Mouse (Mus musculus) Patski (cell line): Measurements from ENCODE around the gene Ntn4. TPM values are rescaled to one million over a fixed set of nuclear protein-coding genes. Genes with fewer than 3 reads are reported as not detected.

Experiments used
- ATAC-seq: fragments of 100-300 bp; one replicate; pipeline ENCODE4 v1.8.0; 2021
- CTCF ChIA-PET: fragments of 350-600 bp; sonication (Branson Sonifier 250); formaldehyde crosslinking; loops from one replicate; lab custom pipeline; 2022; ENCODE audit warnings: inconsistent platforms; lab: Charles Lee
- POLR2A ChIA-PET: fragments of 350-600 bp; sonication (Branson Sonifier 250); formaldehyde crosslinking; loops from one replicate; lab custom pipeline; 2022; ENCODE audit warnings: antibody characterized with exemption, inconsistent platforms; lab: Charles Lee
- DNase-seq: peaks from one replicate; pipeline ENCODE4 v3.0.0-alpha.2; 2011; ENCODE audit warnings: low read depth, low spot score
- H3K27me3 ChIP-seq: fragments of 371-371 bp; one replicate; pipeline ENCODE4 v1.5.1; 2021
- CTCF ChIP-seq: fragments of 100-300 bp; IDR thresholded peaks from one replicate; pipeline ENCODE4 v1.5.1; 2021
- in situ Hi-C: fragments of 300-500 bp; cut with MboI; formaldehyde crosslinking; loops from 3 replicates; pipeline ENCODE4 v1.11.1; 2018; ENCODE audit warnings: low pct_unique_long_range_greater_than_20kb, mixed read lengths
- polyA plus RNA-seq: library from polyadenylated mRNA; unstranded; gene quantifications from one replicate; pipeline ENCODE4 v1.2.3, GENCODE M21; 2021

Ntn4 gene
- polyA plus RNA-seq, 1 experiment from 2014 or later = 159 TPM

DNA sequence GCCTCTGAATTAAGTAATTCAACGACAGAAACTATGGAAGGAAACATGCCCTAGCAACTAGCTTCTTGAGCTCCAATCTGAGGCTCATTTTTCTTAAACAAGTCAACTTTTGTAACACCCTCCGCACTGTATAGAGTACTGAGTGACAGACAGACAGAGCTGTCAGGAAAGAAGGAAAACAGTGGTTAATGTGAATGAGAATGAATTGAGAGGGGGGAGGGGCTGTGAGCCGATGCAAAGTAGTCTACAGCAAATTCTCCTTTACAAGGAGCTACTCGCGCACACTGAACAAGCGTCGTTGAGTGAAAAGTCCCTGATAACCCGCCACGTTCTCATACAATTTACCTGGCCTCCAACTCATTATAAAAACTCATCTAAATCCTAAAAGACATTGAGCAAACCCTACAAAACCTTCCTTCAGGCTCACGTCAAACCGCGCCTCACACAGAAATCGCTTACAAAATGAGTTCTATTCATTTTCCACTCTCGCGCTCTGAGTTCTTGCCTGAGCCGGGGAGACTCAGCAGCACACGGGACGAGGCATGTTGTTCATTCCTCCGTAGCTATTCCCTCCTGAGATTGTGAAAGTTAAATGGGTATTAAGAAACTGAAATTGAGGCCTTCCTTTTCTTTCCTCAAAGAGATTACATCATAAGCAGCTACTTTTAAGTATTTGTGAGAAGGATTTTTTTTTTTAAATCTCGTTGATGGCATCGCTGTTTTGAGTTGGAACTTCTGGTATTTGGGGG lies 54.7 kb downstream of the Ntn4 start:
- ChIA-PET POLR2A (interaction anchor here (0.6 kb wide), 1 partner anchor 1319 kb away, joined by 4 read pairs; no protein-coding TSS in a partner anchor), CTCF (interaction anchor here (1.1 kb wide), 1 partner anchor 82 kb away, joined by 3 read pairs; no protein-coding TSS in a partner anchor)
- in situ Hi-C loops = no loop called here
- no peak for TF ChIP-seq CTCF
- DNase-seq (no peak), ATAC-seq (no peak)
- H3K27me3 ChIP-seq = no peaks in the 10 kb centered on the region

DNA sequence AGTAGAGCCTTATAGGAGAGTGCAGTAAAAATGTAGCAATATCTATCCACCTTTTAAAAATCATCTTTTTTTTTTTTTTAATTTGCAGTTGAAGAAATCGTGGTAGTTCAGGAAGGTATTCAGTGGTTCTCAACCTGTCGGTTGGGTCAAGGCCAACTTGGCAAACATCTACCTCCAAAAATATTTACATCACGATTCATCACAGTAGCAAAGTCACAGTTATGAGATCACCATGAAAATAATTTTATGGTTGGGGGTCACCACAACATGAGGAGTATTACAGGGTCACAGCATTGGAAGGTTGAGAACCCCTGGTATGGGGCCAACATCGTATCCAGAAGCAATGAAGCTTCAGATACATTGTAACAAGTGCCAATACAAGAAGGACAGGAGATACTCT lies 55.5 kb downstream of the Ntn4 start:
- POLR2A ChIA-PET = no interaction called here
- H3K27me3 ChIP-seq = no peaks in the 10 kb centered on the region
- CTCF ChIA-PET = no interaction called here
- ATAC-seq = no peak
- DNase-seq = no peak
- TF ChIP-seq CTCF = no peak
- in situ Hi-C loops = no loop called here

DNA sequence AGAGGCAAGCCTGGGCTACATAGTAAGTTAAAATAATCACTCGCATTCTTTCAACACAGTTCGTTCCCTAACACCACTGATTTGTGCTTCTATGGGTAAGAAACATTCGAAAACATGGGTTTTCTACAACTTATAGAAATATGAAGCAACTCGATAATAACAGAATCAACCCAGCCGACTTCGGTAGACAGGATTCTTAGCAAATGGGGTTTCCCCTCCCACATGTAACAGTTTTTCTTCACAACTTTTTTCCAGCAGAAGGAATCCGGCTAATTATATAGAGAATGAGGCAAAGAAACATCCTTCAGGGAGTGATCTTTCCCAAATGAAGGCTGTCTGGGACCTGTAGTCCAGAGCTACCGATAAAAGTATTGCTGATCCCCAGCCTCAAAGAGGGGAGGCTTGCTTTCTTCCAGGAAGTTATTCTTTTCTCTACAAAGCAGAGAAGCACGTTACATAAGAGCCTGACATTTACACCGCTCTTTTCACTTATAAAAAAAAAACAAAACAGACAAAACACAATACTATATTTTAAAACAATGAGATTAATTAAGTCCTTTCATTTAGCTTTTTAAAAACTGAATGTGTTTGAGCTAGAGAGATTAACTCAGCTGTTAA lies 57.5 kb downstream of the Ntn4 start:
- CTCF ChIA-PET = no interaction called here
- in situ Hi-C loops = no loop called here
- POLR2A ChIA-PET = no interaction called here
- no peak for ATAC-seq
- no peaks in the 10 kb centered on the region for H3K27me3 ChIP-seq
- TF ChIP-seq CTCF = no peak
- DNase-seq = no peak

DNA sequence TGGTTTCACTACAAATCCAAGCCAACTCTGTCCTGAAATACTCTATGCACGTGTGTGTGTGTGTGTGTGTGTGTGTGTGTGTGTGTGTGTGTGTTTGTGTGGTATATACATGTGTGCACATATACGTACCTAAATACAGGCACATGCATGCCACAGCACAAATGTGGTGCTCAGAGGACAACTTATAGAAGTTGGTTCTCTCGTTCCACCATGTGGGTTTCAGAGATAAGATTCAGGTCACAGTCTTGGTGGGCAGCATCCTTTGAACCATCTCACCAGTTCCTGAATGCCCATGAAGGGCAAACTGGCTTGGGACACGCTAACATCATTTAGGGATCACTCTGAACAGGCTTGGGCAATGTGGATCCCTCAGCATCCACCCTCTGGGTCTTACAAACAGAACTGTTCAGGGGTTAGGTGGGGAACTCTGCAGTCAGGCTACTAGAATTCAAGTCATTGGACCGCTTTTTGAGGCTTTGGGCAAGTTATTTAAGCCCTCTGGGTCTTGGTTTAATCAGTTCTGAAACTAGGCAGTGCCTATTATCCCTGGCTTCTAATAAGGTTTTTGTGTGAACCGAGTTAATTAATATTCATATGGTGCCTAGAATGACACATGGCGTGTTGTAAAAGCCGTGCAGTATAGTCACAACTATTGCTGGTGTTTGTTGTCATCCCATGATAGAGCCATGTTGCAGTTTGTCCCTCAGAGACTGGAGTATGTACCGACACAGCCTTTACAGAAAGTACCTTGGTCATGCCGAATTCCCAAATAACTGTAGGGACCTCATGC lies 59.4 kb downstream of the Ntn4 start:
- no peak for DNase-seq
- H3K27me3 ChIP-seq = no peaks in the 10 kb centered on the region
- POLR2A ChIA-PET = no interaction called here
- ATAC-seq = no peak
- CTCF ChIA-PET = interaction anchor here (1.6 kb wide), 1 partner anchor 8 kb away, joined by 7 read pairs; no protein-coding TSS in a partner anchor
- in situ Hi-C loops = no loop called here
- no peak for TF ChIP-seq CTCF

DNA sequence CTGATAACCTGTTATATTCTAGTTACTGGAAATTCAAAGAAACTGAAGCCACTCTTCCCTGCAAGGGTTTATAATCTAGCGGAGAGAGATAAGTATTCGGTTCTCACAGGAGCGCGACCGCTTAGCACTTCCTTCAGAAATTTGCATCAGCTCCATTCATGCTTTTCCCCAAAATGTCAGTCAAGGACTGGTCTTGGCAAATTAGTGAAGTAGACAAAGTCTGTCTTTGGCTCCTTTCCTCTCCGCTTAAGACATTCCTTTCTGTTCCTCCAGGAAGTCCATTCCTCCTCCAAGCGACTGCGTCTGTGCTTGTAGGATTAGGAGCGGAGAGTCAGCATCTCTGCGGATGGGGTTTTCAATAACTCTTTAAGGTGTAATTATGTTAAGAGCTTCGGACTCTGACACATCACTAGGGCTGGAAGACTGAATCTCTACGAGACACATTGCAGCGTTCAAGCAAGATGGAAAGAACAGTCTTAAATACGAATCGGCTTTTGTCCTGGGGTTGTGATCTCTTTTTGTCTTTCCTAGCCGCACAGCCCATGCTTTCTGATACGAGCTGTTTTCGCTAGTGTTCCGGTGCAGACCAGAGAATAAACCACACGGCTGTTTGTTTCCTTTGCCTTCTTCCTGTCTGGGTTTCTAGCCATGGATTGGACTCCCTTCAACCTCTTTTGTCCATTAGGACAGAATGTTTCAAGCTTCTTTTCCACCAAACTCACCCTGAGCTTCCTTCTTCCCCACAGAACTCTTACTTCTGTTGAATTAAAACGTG lies 60.3 kb downstream of the Ntn4 start:
- ChIA-PET POLR2A (interaction anchor here (0.8 to 1.2 kb wide), 2 partner anchors 8 to 12 kb away, joined by 3 read pairs; no protein-coding TSS in a partner anchor), CTCF (interaction anchor here (1.6 kb wide), 1 partner anchor 9 kb away, joined by 7 read pairs; no protein-coding TSS in a partner anchor)
- DNase-seq = no peak
- no peak for ATAC-seq
- no peak for TF ChIP-seq CTCF
- in situ Hi-C loops = no loop called here
- no peaks in the 10 kb centered on the region for H3K27me3 ChIP-seq

DNA sequence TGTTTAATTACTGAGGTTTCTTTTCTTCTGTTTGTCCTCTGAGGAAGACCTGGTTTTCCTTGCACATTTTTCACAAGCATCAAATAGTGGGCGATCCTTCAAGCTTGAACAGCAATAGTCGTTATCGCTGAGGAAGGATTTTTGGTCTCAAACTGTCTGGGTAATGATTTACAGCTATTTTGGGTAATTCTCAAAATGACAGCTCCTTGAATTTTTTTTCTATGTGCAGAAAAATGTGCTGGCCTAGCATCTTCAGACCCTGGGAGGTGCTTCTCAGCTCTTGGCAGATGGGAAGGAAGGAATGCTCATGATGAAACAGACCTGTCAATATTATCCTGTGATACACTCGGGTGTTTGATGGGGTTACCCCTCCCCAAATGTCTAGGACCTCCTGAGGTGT lies 63.5 kb downstream of the Ntn4 start:
- ATAC-seq (peak; percentile 31), DNase-seq (peak; percentile 68)
- no peak for TF ChIP-seq CTCF
- H3K27me3 ChIP-seq = no peaks in the 10 kb centered on the region
- POLR2A ChIA-PET = no interaction called here
- CTCF ChIA-PET = interaction anchor here (1.1 to 1.7 kb wide), 2 partner anchors 12 to 20 kb away, joined by 3 read pairs; no protein-coding TSS in a partner anchor
- in situ Hi-C loops = no loop called here

DNA sequence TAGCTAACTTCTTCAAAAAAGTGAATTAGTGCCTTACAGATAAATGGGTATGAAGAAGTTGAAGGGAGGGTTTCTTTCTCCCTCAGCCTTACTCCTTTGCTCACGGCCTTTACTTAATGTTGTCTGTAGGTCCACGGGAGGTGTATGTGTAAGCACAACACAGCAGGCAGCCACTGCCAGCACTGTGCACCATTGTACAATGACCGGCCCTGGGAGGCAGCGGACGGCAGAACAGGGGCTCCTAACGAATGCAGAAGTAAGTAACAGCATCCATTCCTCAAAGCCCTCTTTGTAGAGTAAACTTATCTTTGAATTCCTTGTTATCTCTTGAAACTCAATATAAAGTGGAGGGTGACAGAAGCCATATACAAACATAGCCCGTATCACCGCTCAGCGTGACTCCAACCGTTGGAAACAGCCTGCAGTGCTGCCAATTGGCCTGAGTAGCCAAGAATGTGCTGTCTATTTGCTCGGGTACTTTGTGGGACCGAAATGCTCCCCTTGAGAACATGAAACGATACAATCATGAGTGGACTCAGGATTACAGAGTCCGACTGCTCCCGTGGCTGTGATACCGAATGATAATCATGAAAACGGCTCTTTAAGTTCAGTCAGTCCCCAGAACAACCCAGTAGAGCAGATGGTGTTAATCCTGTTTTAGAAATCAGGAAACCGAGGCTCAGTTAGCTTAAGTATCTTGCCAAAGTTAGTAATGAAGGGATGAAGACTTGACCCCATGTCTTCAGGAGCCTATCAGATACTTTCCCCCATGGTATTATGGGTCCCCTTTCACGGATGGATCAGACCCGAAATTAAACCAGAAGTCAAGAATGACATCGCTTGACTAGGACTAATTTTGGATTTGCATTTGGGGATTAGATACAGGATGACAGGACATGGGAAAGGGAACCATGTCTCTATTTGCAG lies 66.9 kb downstream of the Ntn4 start:
- DNase-seq (no peak), ATAC-seq (no peak)
- no peak for TF ChIP-seq CTCF
- POLR2A ChIA-PET = no interaction called here
- CTCF ChIA-PET = no interaction called here
- in situ Hi-C loops = no loop called here
- H3K27me3 ChIP-seq = no peaks in the 10 kb centered on the region

DNA sequence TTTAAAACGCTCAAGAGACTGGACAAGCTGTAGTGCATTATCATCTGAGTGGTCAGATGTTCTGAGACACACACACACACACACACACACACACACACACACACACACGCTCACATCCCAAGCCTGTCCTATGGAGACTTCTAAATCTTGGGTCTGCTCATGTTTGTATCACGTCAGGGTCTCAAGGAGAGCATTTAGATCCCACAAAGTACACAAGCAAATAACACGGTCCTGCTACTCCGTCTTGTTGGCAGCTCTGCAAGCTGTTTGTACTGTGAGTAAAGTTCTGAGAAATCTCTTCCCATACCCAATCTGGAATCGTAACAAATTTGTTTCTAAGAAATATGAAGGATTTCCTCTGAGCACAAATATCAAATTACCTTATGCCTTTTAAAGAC lies 67.6 kb downstream of the Ntn4 start:
- ChIA-PET POLR2A (no interaction called here), CTCF (no interaction called here)
- in situ Hi-C loops = no loop called here
- ATAC-seq = no peak
- no peak for TF ChIP-seq CTCF
- DNase-seq = no peak
- H3K27me3 ChIP-seq = no peaks in the 10 kb centered on the region

DNA sequence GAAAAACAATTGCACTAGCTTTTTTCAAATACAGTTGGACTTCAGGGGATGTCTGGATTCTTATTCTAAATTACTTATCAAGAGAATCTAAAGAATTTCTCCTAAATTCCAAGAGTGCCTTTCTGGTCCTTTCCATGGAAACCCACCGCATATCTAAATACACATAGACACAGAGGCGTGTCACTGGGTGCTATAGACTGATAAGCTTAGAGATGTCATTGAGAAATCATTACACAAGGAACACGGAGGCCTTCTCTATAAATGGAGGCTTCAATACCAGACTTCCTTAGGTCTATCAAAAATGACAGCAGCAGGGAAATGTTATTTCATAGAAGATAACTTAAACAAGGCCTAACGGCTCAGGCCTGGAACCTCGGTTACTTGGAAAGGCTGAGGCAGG lies 68.0 kb downstream of the Ntn4 start:
- in situ Hi-C loops = no loop called here
- POLR2A ChIA-PET = no interaction called here
- ATAC-seq (no peak), DNase-seq (no peak)
- H3K27me3 ChIP-seq = no peaks in the 10 kb centered on the region
- CTCF ChIA-PET = no interaction called here
- no peak for TF ChIP-seq CTCF
